Mouse (Mus musculus) thymus, postnatal 0 days (tissue): Measurements from ENCODE around the gene Gpat2. TPM values are rescaled to one million over a fixed set of nuclear protein-coding genes. Genes with fewer than 3 reads are reported as not detected.

ENCODE experiments used
- DNase-seq: peaks from one replicate; pipeline ENCODE4 v3.0.0-alpha.2; 2015; ENCODE audit warnings: low spot score
- polyA plus RNA-seq: library from polyadenylated mRNA; unstranded; fragments of >200 nt; fragmentation: Nextera tagmentation; extraction: Ambion mirVana; gene quantifications from 2 replicates; pipeline ENCODE4 v1.2.1, GENCODE M21; 2015

Gpat2 gene
- polyA plus RNA-seq, 1 experiment from 2014 or later, result 1.1 TPM

GRCm38 (mm10) chr2:127437697-127438096, 12.7 kb downstream of the Gpat2 start:
- DNase-seq, result no peak

GRCm38 (mm10) chr2:127444055-127444789, 19.2 kb downstream of the Gpat2 start, which contains the start of gene Fahd2a:
Gene Fahd2a (minus strand): TSS chr2:127444565.
- DNase-seq, result peak; percentile 92

- DNase-seq, result no peak
Observed at GRCm38 (mm10) chr2:127446847-127447246, 21.8 kb downstream of the Gpat2 start.

- DNase-seq, result no peak
Observed at GRCm38 (mm10) chr2:127449691-127450090, 24.7 kb downstream of the Gpat2 start.

- no peak for DNase-seq
Observed at GRCm38 (mm10) chr2:127451748-127452147, 26.7 kb downstream of the Gpat2 start.

GRCm38 (mm10) chr2:127453141-127453540, 28.1 kb downstream of the Gpat2 start:
- no peak for DNase-seq

GRCm38 (mm10) chr2:127453764-127454163, 28.8 kb downstream of the Gpat2 start:
- DNase-seq, result peak; percentile 43

- no peak for DNase-seq
Observed at GRCm38 (mm10) chr2:127459341-127459740, 34.3 kb downstream of the Gpat2 start.

- no peak for DNase-seq
Observed at GRCm38 (mm10) chr2:127461351-127461750, 36.4 kb downstream of the Gpat2 start.

- DNase-seq, result peak; percentile 59
Observed at GRCm38 (mm10) chr2:127462314-127462713, 37.3 kb downstream of the Gpat2 start.

GRCm38 (mm10) chr2:127470183-127470582, 45.2 kb downstream of the Gpat2 start:
- no peak for DNase-seq

GRCm38 (mm10) chr2:127470661-127471060, 45.7 kb downstream of the Gpat2 start:
- no peak for DNase-seq

GRCm38 (mm10) chr2:127471281-127471680, 46.3 kb downstream of the Gpat2 start:
- DNase-seq, result no peak

- DNase-seq, result no peak
Observed at GRCm38 (mm10) chr2:127472279-127472678, 47.3 kb downstream of the Gpat2 start.

GRCm38 (mm10) chr2:127479210-127479609, 54.2 kb downstream of the Gpat2 start:
- DNase-seq, result no peak

GRCm38 (mm10) chr2:127479763-127480162, 54.8 kb downstream of the Gpat2 start:
- no peak for DNase-seq

- DNase-seq, result no peak
Observed at GRCm38 (mm10) chr2:127481841-127482532, 57.0 kb downstream of the Gpat2 start.

- DNase-seq, result no peak
Observed at GRCm38 (mm10) chr2:127482533-127482911, 57.5 kb downstream of the Gpat2 start.

- no peak for DNase-seq
Observed at GRCm38 (mm10) chr2:127483001-127483400, 58.0 kb downstream of the Gpat2 start.

- peak; percentile 46 for DNase-seq
Observed at GRCm38 (mm10) chr2:127484476-127485170, 59.6 kb downstream of the Gpat2 start.
